In genomic region chr11:94472585-94472915, GRCm38 (mm10) we compare ENCODE assay signal across 8 mouse cellular contexts. TPM values are rescaled to one million over a fixed set of nuclear protein-coding genes. Genes with fewer than 3 reads are reported as not detected.
A peak's percentile ranks its signal among the peaks of the same experiment; 100 is the strongest.
DNase-seq lines count a peak whose midpoint lies in the region; ATAC-seq and TF ChIP-seq lines count a peak whose summit lies in the region.

No protein-coding gene starts in this region.

- peaks cover 42% of the 10 kb centered on the region for H3K27me3 ChIP-seq in heart, postnatal 0 days (ENCODE audit: control insufficient read depth, insufficient read depth, low read length)
- H3K27me3 ChIP-seq in hindbrain, embryonic 12.5 days, result peaks cover 40% of the 10 kb centered on the region
- peaks cover 17% of the 10 kb centered on the region; the same call in 1 of the 2 replicates for H3K27me3 ChIP-seq in midbrain, embryonic 14.5 days (ENCODE audit: control insufficient read depth, insufficient read depth, low read length)

- no peak for TF ChIP-seq CTCF in heart, postnatal 0 days (IDR thresholded peaks at IDR 0.05; ENCODE audit: low read depth)
- no peak for TF ChIP-seq CTCF in cortical plate, adult 2 months (IDR thresholded peaks at IDR 0.05; ENCODE audit: extremely low read depth, insufficient read depth, low read length)

- H3K9me3 ChIP-seq in heart, postnatal 0 days (replicated peaks; ENCODE audit: control insufficient read depth, low read length), result no peaks in the 10 kb centered on the region
- no peaks in the 10 kb centered on the region for H3K9me3 ChIP-seq in hindbrain, embryonic 12.5 days (replicated peaks)
- H3K9me3 ChIP-seq in midbrain, embryonic 14.5 days (ENCODE audit: control insufficient read depth, low read length), result no peaks in the 10 kb centered on the region

- intact Hi-C loops in heart, postnatal 10 days (cut with DNase I), result no loop called here
- intact Hi-C loops in left cerebral cortex, postnatal 4 days (cut with DNase I), result loop anchor here (5.0 kb wide), 1 partner anchor 145 kb away; the partner anchor contains the start of gene Ankrd40

- ATAC-seq in heart, postnatal 0 days (ENCODE audit: insufficient read depth, low read depth), result no peak
- no peak for ATAC-seq in hindbrain, embryonic 12.5 days (ENCODE audit: low FRiP score)
- ATAC-seq in midbrain, embryonic 14.5 days (ENCODE audit: low FRiP score, low TSS enrichment), result no peak

- H3K36me3 ChIP-seq in heart, postnatal 0 days (replicated peaks; ENCODE audit: control insufficient read depth, insufficient read depth, low read length), result no peaks in the 10 kb centered on the region
- H3K36me3 ChIP-seq in hindbrain, embryonic 12.5 days, result no peaks in the 10 kb centered on the region
- H3K36me3 ChIP-seq in midbrain, embryonic 14.5 days (ENCODE audit: control insufficient read depth, insufficient read depth, low read length), result no peaks in the 10 kb centered on the region

- peak overlapping the region; percentile 63 for H3K4me3 ChIP-seq in heart, postnatal 0 days (ENCODE audit: low read depth, low read length)
- H3K4me3 ChIP-seq in cortical plate, adult 2 months (ENCODE audit: insufficient read depth, low read length), result peak overlapping the region; percentile 85
- peak overlapping the region; percentile 88 for H3K4me3 ChIP-seq in hindbrain, embryonic 12.5 days
- H3K4me3 ChIP-seq in midbrain, embryonic 14.5 days (replicated peaks; ENCODE audit: low read depth, low read length), result peak overlapping the region; percentile 78

- H3K4me1 ChIP-seq in heart, postnatal 0 days (ENCODE audit: control insufficient read depth, insufficient read depth), result peaks cover 20% of the 10 kb centered on the region
- peaks cover 8% of the 10 kb centered on the region for H3K4me1 ChIP-seq in cortical plate, adult 2 months (ENCODE audit: control insufficient read depth, insufficient read depth, low read length)
- peaks cover 77% of the 10 kb centered on the region for H3K4me1 ChIP-seq in hindbrain, embryonic 12.5 days
- H3K4me1 ChIP-seq in midbrain, embryonic 14.5 days (ENCODE audit: control insufficient read depth, insufficient read depth, low read length), result peaks cover 60% of the 10 kb centered on the region

- peak overlapping the region; percentile 99 for H3K4me2 ChIP-seq in heart, postnatal 0 days (ENCODE audit: low read depth, low read length)
- H3K4me2 ChIP-seq in hindbrain, embryonic 12.5 days (replicated peaks), result peak overlapping the region; percentile 97
- H3K4me2 ChIP-seq in midbrain, embryonic 14.5 days (ENCODE audit: low read length), result peak overlapping the region; percentile 99

- peak overlapping the region; percentile 52; the same call in 1 of the 2 replicates for H3K9ac ChIP-seq in heart, postnatal 0 days (replicated peaks; ENCODE audit: low read depth, low read length)
- H3K9ac ChIP-seq in hindbrain, embryonic 12.5 days, result peak overlapping the region; percentile 95
- peak overlapping the region; percentile 96 for H3K9ac ChIP-seq in midbrain, embryonic 14.5 days (replicated peaks; ENCODE audit: low read length)

- TF ChIP-seq EP300 in heart, postnatal 0 days (IDR thresholded peaks at IDR 0.05; ENCODE audit: low read depth), result no peak

- DNase-seq in heart, postnatal 0 days (ENCODE audit: low spot score), result no peak
- no peak for DNase-seq in heart, postnatal 10 days
- DNase-seq in midbrain, embryonic 14.5 days, result peak; percentile 61
- no peak for DNase-seq in frontal cortex, postnatal 10 days (ENCODE audit: low spot score in 2 of 2)
- no peak for DNase-seq in left cerebral cortex, postnatal 4 days
- DNase-seq in right cerebral cortex, postnatal 25 days, result no peak

- WGBS in heart, postnatal 0 days, result 3% methylated on average over 15 of the region's 15 CpGs
- 2% methylated on average over 15 of the region's 15 CpGs for WGBS in hindbrain, embryonic 12.5 days
- WGBS in midbrain, embryonic 14.5 days, result under 1% methylated on average over 15 of the region's 15 CpGs

- no peak for TF ChIP-seq POLR2A in cortical plate, adult 2 months (IDR thresholded peaks at IDR 0.05; ENCODE audit: extremely low read depth, insufficient read depth, low read length)

- no peak overlapping the region for H3K27ac ChIP-seq in heart, postnatal 0 days (ENCODE audit: low read depth)
- no peak overlapping the region for H3K27ac ChIP-seq in cortical plate, adult 2 months (ENCODE audit: insufficient read depth, low read length)
- H3K27ac ChIP-seq in hindbrain, embryonic 12.5 days, result peak overlapping the region; percentile 80
- peak overlapping the region; percentile 78 for H3K27ac ChIP-seq in midbrain, embryonic 14.5 days (replicated peaks; ENCODE audit: low read depth, low read length)

RNA-seq across cellular contexts. Expression of gene Cacna1g, which starts 1.4 kb away (rescaled TPM):
- total RNA-seq in heart, postnatal 0 days (2014; rRNA removed; ENCODE audit: low replicate concordance), result 29.6 and 46.2 TPM in 2 replicates
- 6.9 and 7.4 TPM in 2 replicates for polyA plus RNA-seq in heart, postnatal 0 days (2015; fragmentation: Nextera tagmentation; extraction: Ambion mirVana)
- 10 to 100 TPM; 33.4 to 41.3 TPM for total RNA-seq in heart, postnatal 10 days (2021)
- polyA plus RNA-seq in cortical plate, adult 2 months (2012; rRNA removed), result 137 and 159 TPM in 2 replicates
- polyA plus RNA-seq in hindbrain, embryonic 12.5 days (2016; fragmentation: Nextera tagmentation; extraction: Ambion mirVana), result 19.1 and 21.4 TPM in 2 replicates
- 20.1 and 22.7 TPM in 2 replicates for polyA plus RNA-seq in midbrain, embryonic 14.5 days (2014; fragmentation: Nextera tagmentation; extraction: Ambion mirVana)
- total RNA-seq in left cerebral cortex, postnatal 4 days (2021), result 100 to 1,000 TPM; 180 to 184 TPM

RNA-seq across cellular contexts. Expression of gene Spata20, which starts 13.4 kb away (rescaled TPM):
- not detected in 2 replicates for total RNA-seq in heart, postnatal 0 days (2014; rRNA removed; ENCODE audit: low replicate concordance)
- polyA plus RNA-seq in heart, postnatal 0 days (2015; fragmentation: Nextera tagmentation; extraction: Ambion mirVana), result 0.30 and 0.56 TPM in 2 replicates
- total RNA-seq in heart, postnatal 10 days (2021), result 1 to 10 TPM in 1 of 2 experiments, under 1 TPM in 1; 0.31 to 1.2 TPM
- polyA plus RNA-seq in cortical plate, adult 2 months (2012; rRNA removed), result 0.15 and 0.25 TPM in 2 replicates
- polyA plus RNA-seq in hindbrain, embryonic 12.5 days (2016; fragmentation: Nextera tagmentation; extraction: Ambion mirVana), result 0.08 TPM in 1 of 2 replicates, not detected in the other
- 0.42 and 0.54 TPM in 2 replicates for polyA plus RNA-seq in midbrain, embryonic 14.5 days (2014; fragmentation: Nextera tagmentation; extraction: Ambion mirVana)
- total RNA-seq in left cerebral cortex, postnatal 4 days (2021), result 1 to 10 TPM; 2.0 to 2.4 TPM

RNA-seq across cellular contexts. Expression of gene Epn3, which starts 27.2 kb away (rescaled TPM):
- 32.5 and 44.4 TPM in 2 replicates for total RNA-seq in heart, postnatal 0 days (2014; rRNA removed; ENCODE audit: low replicate concordance)
- 11.4 and 13.3 TPM in 2 replicates for polyA plus RNA-seq in heart, postnatal 0 days (2015; fragmentation: Nextera tagmentation; extraction: Ambion mirVana)
- 10 to 100 TPM; 26.5 to 26.7 TPM for total RNA-seq in heart, postnatal 10 days (2021)
- polyA plus RNA-seq in cortical plate, adult 2 months (2012; rRNA removed), result 0.76 and 0.98 TPM in 2 replicates
- polyA plus RNA-seq in hindbrain, embryonic 12.5 days (2016; fragmentation: Nextera tagmentation; extraction: Ambion mirVana), result 1.7 and 2.5 TPM in 2 replicates
- 0.23 and 0.43 TPM in 2 replicates for polyA plus RNA-seq in midbrain, embryonic 14.5 days (2014; fragmentation: Nextera tagmentation; extraction: Ambion mirVana)
- total RNA-seq in left cerebral cortex, postnatal 4 days (2021), result 1 to 10 TPM; 1.3 to 1.5 TPM

RNA-seq across cellular contexts. Expression of gene Mycbpap, which starts 49.0 kb away (rescaled TPM):
- total RNA-seq in heart, postnatal 0 days (2014; rRNA removed; ENCODE audit: low replicate concordance), result 3.2 and 4.7 TPM in 2 replicates
- 3.5 and 3.7 TPM in 2 replicates for polyA plus RNA-seq in heart, postnatal 0 days (2015; fragmentation: Nextera tagmentation; extraction: Ambion mirVana)
- 1 to 10 TPM; 3.9 to 4.9 TPM for total RNA-seq in heart, postnatal 10 days (2021)
- 2.4 and 2.5 TPM in 2 replicates for polyA plus RNA-seq in cortical plate, adult 2 months (2012; rRNA removed)
- polyA plus RNA-seq in hindbrain, embryonic 12.5 days (2016; fragmentation: Nextera tagmentation; extraction: Ambion mirVana), result 4.2 and 5.2 TPM in 2 replicates
- polyA plus RNA-seq in midbrain, embryonic 14.5 days (2014; fragmentation: Nextera tagmentation; extraction: Ambion mirVana), result 2.1 and 3.3 TPM in 2 replicates
- total RNA-seq in left cerebral cortex, postnatal 4 days (2021), result 1 to 10 TPM in 1 of 2 experiments, under 1 TPM in 1; 0.82 to 2.2 TPM

Comparison
In these comparisons a context has a peak if more than half of its experiments do, and no peak if none do; other contexts are left out.
1. H3K27ac ChIP-seq: peak in hindbrain, embryonic 12.5 days (single experiment) and midbrain, embryonic 14.5 days (single experiment); none in heart, postnatal 0 days (single experiment) and cortical plate, adult 2 months (single experiment).
2. Peak in every context shown above with its lines, with median percentiles within 50 percentile points of each other: H3K4me2 ChIP-seq, H3K4me3 ChIP-seq and H3K9ac ChIP-seq.